ENCODE assay signal across 8 mouse cellular contexts in genomic region chr13:51964416-51964815, GRCm38 (mm10).
A peak's percentile ranks its signal among the peaks of the same experiment; 100 is the strongest.
DNase-seq lines count a peak whose midpoint lies in the region; ATAC-seq lines count a peak whose summit lies in the region.

No protein-coding gene starts in this region.

- 33% methylated on average over 6 of the region's 6 CpGs for WGBS in embryonic facial prominence, embryonic 13.5 days
- WGBS in intestine, embryonic 14.5 days, result 26% methylated on average over 6 of the region's 6 CpGs

- no peaks in the 10 kb centered on the region for H3K27me3 ChIP-seq in embryonic facial prominence, embryonic 13.5 days
- H3K27me3 ChIP-seq in intestine, embryonic 14.5 days (replicated peaks; ENCODE audit: control insufficient read depth, insufficient read depth, low read length), result no peaks in the 10 kb centered on the region

- H3K36me3 ChIP-seq in embryonic facial prominence, embryonic 13.5 days, result no peaks in the 10 kb centered on the region
- no peaks in the 10 kb centered on the region for H3K36me3 ChIP-seq in intestine, embryonic 14.5 days (ENCODE audit: control insufficient read depth, insufficient read depth, low read length)

- H3K9ac ChIP-seq in embryonic facial prominence, embryonic 13.5 days, result no peak overlapping the region
- no peak overlapping the region for H3K9ac ChIP-seq in intestine, embryonic 14.5 days (ENCODE audit: low read length)

- DNase-seq in kidney, adult 9 months, result peak; percentile 23
- no peak for DNase-seq in kidney, adult 11 months
- DNase-seq in intestine, embryonic 14.5 days (ENCODE audit: low spot score), result no peak
- DNase-seq in lung, postnatal 25 days (ENCODE audit: low spot score), result peak; percentile 69
- DNase-seq in frontal cortex, adult 2 months (ENCODE audit: extremely low spot score in 1 of 2, low spot score in 1 of 2), result no peak
- DNase-seq in cerebellum, adult 8-10 months, result no peak

- peak overlapping the region; percentile 51; the same call in 1 of the 2 replicates for H3K27ac ChIP-seq in embryonic facial prominence, embryonic 13.5 days
- peak overlapping the region; percentile 57; the same call in 1 of the 2 replicates for H3K27ac ChIP-seq in intestine, embryonic 14.5 days (ENCODE audit: low read depth)

- no peaks in the 10 kb centered on the region for H3K9me3 ChIP-seq in embryonic facial prominence, embryonic 13.5 days
- H3K9me3 ChIP-seq in intestine, embryonic 14.5 days (ENCODE audit: control insufficient read depth, low read length), result no peaks in the 10 kb centered on the region

- ATAC-seq in embryonic facial prominence, embryonic 13.5 days (ENCODE audit: insufficient number of reproducible peaks, insufficient read depth, low FRiP score, low TSS enrichment, low read depth), result no peak
- no peak for ATAC-seq in intestine, embryonic 14.5 days (replicated peaks; ENCODE audit: low FRiP score, low TSS enrichment, low read depth)
- ATAC-seq in erythroid progenitor cell, adult 5-6 weeks (replicated peaks; ENCODE audit: low FRiP score, poor library complexity, severe bottlenecking), result no peak

- peaks cover 29% of the 10 kb centered on the region for H3K4me1 ChIP-seq in embryonic facial prominence, embryonic 13.5 days
- peaks cover 34% of the 10 kb centered on the region for H3K4me1 ChIP-seq in intestine, embryonic 14.5 days (replicated peaks; ENCODE audit: control insufficient read depth, insufficient read depth, low read length)

- H3K4me2 ChIP-seq in embryonic facial prominence, embryonic 13.5 days, result no peak overlapping the region; the same call in 1 of the 2 replicates
- no peak overlapping the region for H3K4me2 ChIP-seq in intestine, embryonic 14.5 days (ENCODE audit: low read length)

- no peak overlapping the region for H3K4me3 ChIP-seq in embryonic facial prominence, embryonic 13.5 days
- no peak overlapping the region for H3K4me3 ChIP-seq in intestine, embryonic 14.5 days (ENCODE audit: low read depth, low read length)

Comparison
In these comparisons a context has a peak if more than half of its experiments do, and no peak if none do; other contexts are left out.
1. DNase-seq: peak in kidney, adult 9 months (single experiment) and lung, postnatal 25 days (single experiment); none in kidney, adult 11 months (single experiment), intestine, embryonic 14.5 days (single experiment), frontal cortex, adult 2 months (0 of 2) and cerebellum, adult 8-10 months (single experiment).